Mouse (Mus musculus): ENCODE data around the gene Ift172.

- TF ChIP-seq POLR2A (IDR thresholded peaks at IDR 0.05; ENCODE audit: extremely low read depth, insufficient read depth, low read length) = no peak
- TF ChIP-seq CTCF (IDR thresholded peaks at IDR 0.05; ENCODE audit: low read depth, low read length) = no peak
Observed at GRCm38 (mm10) chr5:31222696-31223095, 68.2 kb downstream of the Ift172 start.

All from liver, adult 2 months (tissue).